Mouse (Mus musculus) limb, embryonic 15.5 days (tissue): ENCODE results near the gene Phf13. TPM values are rescaled to one million over a fixed set of nuclear protein-coding genes. Genes with fewer than 3 reads are reported as not detected.

ENCODE experiments used
- ATAC-seq: fragments of 200-750 bp; cut with Nextera tagmentation; 2 replicates; pipeline ENCODE4 v1.8.0; 2017; ENCODE audit warnings: low read depth, moderate TSS enrichment; ENCODE audit not compliant: insufficient number of reproducible peaks, low FRiP score, low TSS enrichment
- H3K27ac ChIP-seq: fragments of 300-500 bp; sonication (generic); 2 replicates; pipeline ENCODE4 v1.5.1; 2015; ENCODE audit warnings: moderate library complexity, mild to moderate bottlenecking, inconsistent platforms
- H3K27me3 ChIP-seq: fragments of 300-500 bp; sonication (generic); 2 replicates; pipeline ENCODE4 v1.6.1; 2015; ENCODE audit warnings: inconsistent platforms
- H3K36me3 ChIP-seq: fragments of 300-500 bp; sonication (generic); 2 replicates; pipeline ENCODE4 v1.6.1; 2015; ENCODE audit warnings: inconsistent platforms
- H3K4me1 ChIP-seq: fragments of 300-500 bp; sonication (generic); 2 replicates; pipeline ENCODE4 v1.6.1; 2015; ENCODE audit warnings: inconsistent platforms
- H3K4me2 ChIP-seq: fragments of 300-500 bp; sonication (generic); 2 replicates; pipeline ENCODE4 v1.6.1; 2015; ENCODE audit warnings: mild to moderate bottlenecking, inconsistent platforms
- H3K4me3 ChIP-seq: fragments of 300-500 bp; sonication (generic); 2 replicates; pipeline ENCODE4 v1.5.1; 2015; ENCODE audit warnings: mild to moderate bottlenecking, inconsistent platforms
- H3K9ac ChIP-seq: fragments of 300-500 bp; sonication (generic); 2 replicates; pipeline ENCODE4 v1.6.1; 2015; ENCODE audit warnings: inconsistent platforms
- H3K9me3 ChIP-seq: fragments of 300-500 bp; sonication (generic); 2 replicates; pipeline ENCODE4 v1.6.1; 2016; ENCODE audit warnings: inconsistent platforms
- WGBS: fragments of 180-500 bp; shearing (Covaris S2); methylation state at CpG from one replicate; pipeline ENCODE4 v1.1.7; 2015; 5-methylcytosine and 5-hydroxymethylcytosine counted together
- polyA plus RNA-seq: library from polyadenylated mRNA; unstranded; fragments of >200 nt; fragmentation: Nextera tagmentation; extraction: Ambion mirVana; gene quantifications from 2 replicates; pipeline ENCODE4 v1.2.1, GENCODE M21; 2015

The Phf13 gene
- polyA plus RNA-seq, 1 experiment from 2014 or later, result 34.2 TPM

DNA sequence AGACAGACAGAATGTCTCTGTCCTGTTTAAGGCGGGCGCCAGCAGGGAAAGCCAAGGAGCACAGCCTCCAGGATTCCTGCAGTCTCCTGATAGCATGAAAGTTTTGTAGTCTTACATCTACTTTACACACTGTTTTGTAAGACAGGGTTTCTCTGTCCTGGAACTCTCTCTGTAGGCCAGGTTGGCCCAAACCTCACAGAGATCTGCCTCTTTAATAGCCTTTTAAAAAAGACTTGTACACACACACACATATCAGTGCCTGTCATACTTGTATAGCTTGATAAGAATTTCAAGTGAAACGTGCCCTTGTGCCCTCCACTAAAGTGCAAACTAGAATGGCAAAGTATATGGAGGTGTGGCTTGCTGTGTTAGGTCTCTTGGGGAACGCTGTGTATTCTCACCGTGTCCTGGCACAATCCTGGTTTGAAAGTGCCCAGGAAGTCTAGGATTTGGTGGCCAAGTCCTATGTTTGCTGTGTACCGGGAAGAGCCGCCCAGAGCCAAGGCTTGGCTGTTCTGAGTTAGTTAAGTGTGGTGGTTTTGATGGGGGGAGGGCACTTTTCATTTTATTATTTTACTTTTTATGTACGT lies 15.2 kb upstream of the Phf13 start:
- Histone ChIP-seq H3K27ac (no peak overlapping the region), H3K36me3 (peaks cover 42% of the 10 kb centered on the region), H3K9me3 (no peaks in the 10 kb centered on the region), H3K9ac (peak overlapping the region; percentile 4; the same call in 1 of the 2 replicates), H3K27me3 (no peaks in the 10 kb centered on the region), H3K4me2 (peak overlapping the region; percentile 100), H3K4me1 (peaks cover 50% of the 10 kb centered on the region), H3K4me3 (peak overlapping the region; percentile 92)
- 71% methylated on average over 8 of the region's 8 CpGs for WGBS
- no peak for ATAC-seq

DNA sequence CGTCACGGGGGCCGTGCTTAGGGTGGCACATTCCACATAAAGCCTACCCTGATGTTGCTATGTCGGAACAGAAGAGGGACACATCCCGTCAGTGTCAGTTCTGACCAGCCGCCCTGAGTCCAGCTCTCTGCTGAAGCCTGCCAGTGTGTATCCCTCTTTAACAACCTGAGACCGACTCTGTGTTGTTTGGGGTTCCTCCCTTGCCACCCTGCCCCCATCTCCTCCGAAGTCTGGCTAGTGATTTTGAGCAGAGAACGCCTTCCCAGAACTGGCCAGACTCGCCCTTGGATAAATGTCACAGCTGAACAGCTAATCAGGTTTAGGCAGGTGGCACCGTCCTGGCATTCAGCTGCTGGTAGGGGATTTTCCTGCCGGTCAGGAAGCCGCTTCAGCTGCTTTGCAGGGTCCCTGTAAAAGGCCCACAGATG lies 14.7 kb upstream of the Phf13 start:
- peak overlapping the region; percentile 95 for H3K27ac ChIP-seq
- peak overlapping the region; percentile 65; the same call in 1 of the 2 replicates for H3K9ac ChIP-seq
- peak overlapping the region; percentile 92 for H3K4me3 ChIP-seq
- ATAC-seq, result no peak
- H3K27me3 ChIP-seq, result no peaks in the 10 kb centered on the region
- peaks cover 50% of the 10 kb centered on the region for H3K4me1 ChIP-seq
- H3K36me3 ChIP-seq, result peaks cover 37% of the 10 kb centered on the region
- no peaks in the 10 kb centered on the region for H3K9me3 ChIP-seq
- peak overlapping the region; percentile 100 for H3K4me2 ChIP-seq
- 18% methylated on average over 13 of the region's 13 CpGs for WGBS

DNA sequence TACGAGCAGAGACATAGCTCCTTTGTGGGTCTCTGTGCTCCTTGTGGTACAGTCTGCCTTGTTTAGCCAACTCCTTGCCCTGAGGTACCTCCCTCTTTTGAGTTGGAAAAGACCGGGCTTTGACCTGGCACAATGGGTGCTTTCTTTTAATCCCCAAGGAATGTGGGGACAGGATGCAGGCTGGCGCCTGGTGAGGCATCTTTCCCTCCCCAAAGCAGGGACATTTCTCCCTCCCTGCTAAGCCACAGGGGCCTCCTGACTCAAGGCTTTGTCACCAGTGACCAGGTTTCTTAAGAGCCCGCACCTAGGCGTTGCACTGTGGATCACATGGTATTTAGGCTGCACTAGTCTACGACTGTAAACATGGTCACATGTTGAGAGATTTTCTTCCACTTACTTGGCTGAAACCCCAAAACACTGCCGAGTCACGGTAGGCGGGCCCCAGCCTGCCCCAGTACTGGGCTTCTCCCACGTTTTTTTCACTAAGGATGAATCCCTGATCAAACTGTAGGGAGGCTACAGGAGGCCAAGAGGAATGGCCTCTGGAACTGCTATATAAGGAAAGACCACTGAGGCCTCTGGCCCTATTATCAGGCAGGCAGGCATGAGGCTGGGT lies 14.1 kb upstream of the Phf13 start:
- Histone ChIP-seq H3K4me2 (peak overlapping the region; percentile 100), H3K9me3 (no peaks in the 10 kb centered on the region), H3K4me3 (peak overlapping the region; percentile 92), H3K27me3 (no peaks in the 10 kb centered on the region), H3K36me3 (peaks cover 31% of the 10 kb centered on the region), H3K4me1 (peaks cover 50% of the 10 kb centered on the region), H3K27ac (peak overlapping the region; percentile 95), H3K9ac (peak overlapping the region; percentile 65; the same call in 1 of the 2 replicates)
- 1% methylated on average over 10 of the region's 10 CpGs for WGBS
- ATAC-seq, result 0 out of 2 replicates have a peak, but pooled peaks have one; percentile 7

DNA sequence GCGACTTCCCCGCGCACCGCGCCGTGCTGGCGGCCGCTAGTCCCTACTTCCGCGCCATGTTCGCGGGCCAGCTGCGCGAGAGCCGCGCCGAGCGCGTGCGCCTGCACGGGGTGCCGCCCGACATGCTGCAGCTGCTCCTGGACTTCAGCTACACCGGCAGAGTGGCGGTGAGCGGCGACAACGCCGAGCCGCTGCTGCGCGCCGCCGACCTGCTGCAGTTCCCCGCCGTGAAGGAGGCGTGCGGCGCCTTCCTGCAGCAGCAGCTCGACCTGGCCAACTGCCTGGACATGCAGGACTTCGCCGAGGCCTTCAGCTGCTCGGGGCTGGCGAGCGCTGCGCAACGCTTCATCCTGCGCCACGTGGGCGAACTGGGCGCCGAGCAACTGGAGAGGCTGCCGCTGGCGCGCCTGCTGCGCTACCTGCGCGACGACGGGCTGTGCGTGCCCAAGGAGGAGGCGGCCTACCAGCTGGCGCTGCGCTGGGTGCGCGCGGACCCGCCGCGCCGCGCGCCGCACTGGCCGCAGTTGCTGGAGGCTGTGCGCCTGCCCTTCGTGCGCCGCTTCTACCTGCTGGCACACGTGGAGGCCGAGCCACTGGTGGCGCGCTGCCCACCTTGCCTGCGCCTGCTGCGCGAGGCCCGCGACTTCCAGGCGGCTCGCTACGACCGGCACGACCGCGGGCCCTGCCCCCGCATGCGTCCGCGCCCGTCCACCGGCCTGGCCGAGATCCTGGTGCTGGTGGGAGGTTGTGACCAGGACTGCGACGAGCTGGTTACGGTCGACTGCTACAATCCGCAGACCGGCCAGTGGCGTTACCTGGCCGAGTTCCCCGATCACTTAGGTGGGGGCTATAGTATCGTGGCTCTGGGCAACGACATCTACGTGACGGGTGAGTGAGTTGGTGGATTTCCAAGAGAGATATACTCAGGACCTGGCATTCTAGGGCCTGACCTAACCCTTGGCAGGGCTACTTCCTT lies 13.3 kb upstream of the Phf13 start:
- Histone ChIP-seq H3K4me3 (peak overlapping the region; percentile 92), H3K4me1 (peaks cover 50% of the 10 kb centered on the region), H3K27me3 (no peaks in the 10 kb centered on the region), H3K9ac (peak overlapping the region; percentile 65), H3K4me2 (peak overlapping the region; percentile 100), H3K9me3 (no peaks in the 10 kb centered on the region), H3K36me3 (peaks cover 23% of the 10 kb centered on the region), H3K27ac (peak overlapping the region; percentile 95)
- WGBS, result under 1% methylated on average over 112 of the region's 115 CpGs
- peak; percentile 68 for ATAC-seq

DNA sequence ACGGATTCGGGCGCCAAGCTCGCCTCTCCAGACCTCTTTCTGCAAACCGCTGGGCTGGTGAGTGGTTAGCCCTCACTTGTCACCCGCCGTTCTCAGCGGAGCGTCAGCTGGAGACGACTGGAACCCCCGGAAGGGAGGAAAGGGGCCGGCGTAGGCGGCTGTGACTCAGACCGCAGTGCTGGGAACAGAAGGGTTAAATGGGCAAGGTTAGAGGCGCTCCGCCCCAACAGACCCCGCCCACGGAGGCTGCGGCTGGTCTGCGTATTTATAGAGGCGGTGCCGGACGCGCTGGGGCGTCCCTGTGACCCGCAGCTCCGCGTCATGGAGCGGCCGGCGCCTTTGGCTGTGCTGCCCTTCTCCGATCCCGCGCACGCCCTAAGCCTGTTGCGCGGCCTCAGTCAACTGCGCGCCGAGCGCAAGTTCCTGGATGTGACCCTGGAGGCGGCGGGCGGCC lies 12.6 kb upstream of the Phf13 start, which contains the start of gene Klhl21:
Gene Klhl21 (plus strand): TSS at position 182 of the 454 bp plus-strand sequence.
- peak within 1 kb of the TSS; percentile 92 for H3K4me3 ChIP-seq
- H3K4me1 ChIP-seq, result peaks cover 50% of the 10 kb centered on the region
- H3K9ac ChIP-seq, result peak within 1 kb of the TSS; percentile 65
- peak within 1 kb of the TSS; percentile 95 for H3K27ac ChIP-seq
- no peaks in the 10 kb centered on the region for H3K9me3 ChIP-seq
- H3K36me3 ChIP-seq, result peaks cover 16% of the 10 kb centered on the region
- under 1% methylated on average over 45 of the region's 45 CpGs for WGBS
- H3K27me3 ChIP-seq, result no peaks in the 10 kb centered on the region
- peak within 1 kb of the TSS; percentile 100 for H3K4me2 ChIP-seq
- ATAC-seq, result peak; percentile 89

DNA sequence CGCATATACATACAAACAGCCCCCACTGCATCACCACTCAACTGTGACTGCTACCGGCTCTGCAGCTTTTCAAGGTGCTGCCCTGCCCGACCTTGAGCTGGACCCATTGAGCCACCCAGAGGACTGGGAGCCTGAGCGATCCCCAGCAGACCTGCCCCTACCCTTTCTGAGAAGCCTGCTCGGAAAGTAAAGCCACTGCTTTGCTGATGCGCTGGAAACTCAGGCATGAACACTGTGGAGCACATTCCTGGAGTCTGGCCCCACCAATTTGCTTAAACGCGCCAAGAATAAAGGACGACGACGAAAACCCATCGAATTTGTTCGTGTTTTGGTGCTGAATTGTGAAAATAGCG lies 12.1 kb upstream of the Phf13 start:
- no peaks in the 10 kb centered on the region for H3K9me3 ChIP-seq
- H3K27ac ChIP-seq, result peak overlapping the region; percentile 95
- peak overlapping the region; percentile 32; the same call in 1 of the 2 replicates for H3K9ac ChIP-seq
- under 1% methylated on average over 14 of the region's 14 CpGs for WGBS
- peak overlapping the region; percentile 92 for H3K4me3 ChIP-seq
- H3K36me3 ChIP-seq, result peaks cover 11% of the 10 kb centered on the region
- no peaks in the 10 kb centered on the region for H3K27me3 ChIP-seq
- H3K4me1 ChIP-seq, result peaks cover 50% of the 10 kb centered on the region
- ATAC-seq, result no peak
- H3K4me2 ChIP-seq, result peak overlapping the region; percentile 100

DNA sequence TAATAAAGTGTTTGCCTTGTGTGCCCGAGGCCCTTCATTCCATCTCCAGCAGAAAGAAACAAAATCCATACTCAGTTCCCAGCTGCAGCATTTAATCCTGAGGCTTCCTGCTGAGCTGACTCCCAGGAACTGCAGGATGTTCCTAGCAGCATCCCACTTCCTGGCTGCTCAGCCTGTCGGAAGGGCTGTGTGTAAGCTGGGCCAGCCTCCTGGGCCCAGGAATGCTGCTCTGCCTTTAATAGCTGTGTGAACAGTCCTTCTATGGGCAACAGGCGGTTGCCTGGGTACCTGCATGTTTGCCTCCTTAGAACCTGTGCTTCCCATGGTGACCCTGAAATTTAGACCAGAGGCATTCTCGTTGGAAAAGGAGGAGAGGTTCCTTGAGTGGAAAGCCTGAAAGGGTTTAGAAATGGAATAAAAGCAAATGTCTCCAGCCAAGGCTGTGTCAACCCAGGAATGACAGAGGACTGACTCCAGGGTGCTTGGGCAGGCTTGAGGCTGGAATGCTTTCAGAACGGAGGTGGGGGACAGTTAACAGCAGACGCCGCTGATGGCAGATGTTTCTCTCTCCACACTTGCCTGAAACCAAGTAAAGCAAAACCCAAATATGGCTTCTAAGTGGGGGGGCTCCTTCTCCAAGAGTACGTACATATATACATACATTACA lies 11.6 kb upstream of the Phf13 start:
- H3K9ac ChIP-seq, result peak overlapping the region; percentile 32; the same call in 1 of the 2 replicates
- ATAC-seq, result no peak
- peak overlapping the region; percentile 95 for H3K27ac ChIP-seq
- H3K36me3 ChIP-seq, result peaks cover 6% of the 10 kb centered on the region
- H3K9me3 ChIP-seq, result no peaks in the 10 kb centered on the region
- H3K4me3 ChIP-seq, result peak overlapping the region; percentile 92
- peak overlapping the region; percentile 100 for H3K4me2 ChIP-seq
- H3K27me3 ChIP-seq, result no peaks in the 10 kb centered on the region
- H3K4me1 ChIP-seq, result peaks cover 48% of the 10 kb centered on the region
- WGBS, result 11% methylated on average over 8 of the region's 8 CpGs

DNA sequence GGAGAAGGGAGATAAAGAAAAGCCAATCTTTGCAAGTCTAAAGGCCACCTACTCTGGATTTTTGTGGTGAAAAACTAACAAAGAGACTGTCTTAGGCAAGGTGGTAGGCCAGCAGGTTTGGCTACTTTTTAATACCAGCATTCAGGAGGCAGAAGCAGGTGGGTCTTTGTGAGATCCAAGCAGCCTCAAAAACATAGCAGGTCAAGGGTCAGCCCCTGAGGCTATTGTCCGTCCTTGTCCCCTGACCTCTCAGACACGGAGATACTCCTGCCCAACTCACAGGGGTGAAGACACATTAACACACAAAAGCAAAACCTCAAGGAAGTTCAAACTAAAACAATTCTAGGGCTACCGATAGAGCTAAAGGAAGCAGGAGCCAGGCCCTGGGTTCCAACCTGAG lies 10.8 kb upstream of the Phf13 start:
- H3K36me3 ChIP-seq, result no peaks in the 10 kb centered on the region

DNA sequence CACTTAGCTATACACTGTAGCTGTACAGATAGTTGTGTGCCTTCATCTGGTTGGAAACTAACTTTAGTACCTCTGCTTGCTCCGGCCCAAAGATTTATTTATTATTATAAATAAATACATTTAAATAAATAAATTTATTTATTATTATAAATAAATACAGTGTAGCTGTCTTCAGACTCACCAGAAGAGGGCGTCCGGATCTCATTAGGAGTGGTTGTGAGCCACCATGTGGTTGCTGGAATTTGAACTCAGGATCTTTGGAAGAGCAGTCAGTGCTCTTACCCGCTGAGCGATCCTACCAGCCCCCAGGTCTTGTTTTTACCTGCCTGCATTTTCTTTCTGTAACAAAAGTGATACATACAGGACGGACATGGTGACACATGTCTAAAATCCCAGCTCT lies 10.1 kb upstream of the Phf13 start:
- no peak for ATAC-seq
- 73% methylated on average over 6 of the region's 6 CpGs for WGBS
- H3K9ac ChIP-seq, result no peak overlapping the region
- no peak overlapping the region for H3K27ac ChIP-seq
- H3K4me2 ChIP-seq, result no peak overlapping the region
- no peak overlapping the region for H3K4me3 ChIP-seq
- peaks cover 33% of the 10 kb centered on the region for H3K4me1 ChIP-seq
- no peaks in the 10 kb centered on the region for H3K27me3 ChIP-seq
- H3K36me3 ChIP-seq, result no peaks in the 10 kb centered on the region
- no peaks in the 10 kb centered on the region for H3K9me3 ChIP-seq

More for the DNA sequence above, 10.8 kb upstream of the Phf13 start:
- no peak overlapping the region for H3K9ac ChIP-seq
- WGBS, result 35% methylated on average over 3 of the region's 3 CpGs
- ATAC-seq, result no peak
- H3K4me3 ChIP-seq, result no peak overlapping the region
- H3K4me2 ChIP-seq, result no peak overlapping the region
- no peaks in the 10 kb centered on the region for H3K27me3 ChIP-seq
- no peak overlapping the region for H3K27ac ChIP-seq
- no peaks in the 10 kb centered on the region for H3K9me3 ChIP-seq
- H3K4me1 ChIP-seq, result peaks cover 40% of the 10 kb centered on the region

DNA sequence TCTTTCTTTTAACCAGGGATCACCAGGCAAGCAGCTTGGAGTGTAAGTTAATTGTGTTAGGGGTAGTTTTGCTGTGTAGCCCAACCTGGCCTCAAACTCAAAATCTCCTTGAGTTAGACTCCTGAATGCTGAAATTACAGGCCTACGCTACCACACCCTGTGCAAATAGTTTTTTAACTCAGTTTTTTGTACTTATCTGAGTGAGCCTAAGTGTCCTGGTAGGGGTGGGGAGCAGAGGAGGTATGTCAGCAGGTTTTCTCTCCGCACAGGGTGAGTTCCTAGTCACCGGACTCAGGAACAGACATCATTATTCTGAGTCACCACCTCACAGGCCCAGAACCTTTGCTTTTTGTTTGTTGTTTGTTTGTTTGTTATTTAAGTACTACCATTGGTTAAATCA lies 6.0 kb upstream of the Phf13 start:
- no peak for ATAC-seq
- no peaks in the 10 kb centered on the region for H3K9me3 ChIP-seq
- WGBS, result 88% methylated on average over 3 of the region's 3 CpGs
- H3K27me3 ChIP-seq, result no peaks in the 10 kb centered on the region
- H3K4me3 ChIP-seq, result no peak overlapping the region
- H3K36me3 ChIP-seq, result no peaks in the 10 kb centered on the region
- H3K27ac ChIP-seq, result no peak overlapping the region
- H3K4me2 ChIP-seq, result no peak overlapping the region
- no peak overlapping the region for H3K9ac ChIP-seq
- peaks cover 14% of the 10 kb centered on the region for H3K4me1 ChIP-seq

DNA sequence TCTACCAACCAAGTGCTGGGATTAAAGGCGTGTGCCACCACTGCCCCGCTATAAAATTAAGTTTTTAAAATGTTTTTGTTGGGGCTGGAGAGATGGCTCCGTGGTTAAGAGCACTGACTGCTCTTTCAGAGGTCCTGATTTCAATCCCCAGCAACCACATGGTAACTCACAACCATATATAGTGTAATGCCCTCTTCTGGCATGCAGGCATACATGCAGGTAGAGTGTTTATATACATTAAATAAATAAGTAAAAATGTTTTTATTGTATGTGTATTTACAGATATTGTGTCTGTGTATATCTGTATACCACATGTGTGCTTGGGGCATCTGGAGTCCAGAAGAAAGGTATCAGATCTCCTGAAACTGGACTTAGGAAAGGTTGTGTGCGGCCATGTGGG lies 5.3 kb upstream of the Phf13 start:
- Histone ChIP-seq H3K4me3 (no peak overlapping the region), H3K27me3 (no peaks in the 10 kb centered on the region), H3K27ac (no peak overlapping the region), H3K9me3 (no peaks in the 10 kb centered on the region), H3K36me3 (no peaks in the 10 kb centered on the region), H3K4me1 (peaks cover 14% of the 10 kb centered on the region), H3K4me2 (no peak overlapping the region), H3K9ac (no peak overlapping the region)
- no peak for ATAC-seq
- 59% methylated on average over 4 of the region's 4 CpGs for WGBS
